Mouse (Mus musculus) embryo, embryonic 10.5 days (tissue): ENCODE measurements around the gene Rnase2a.
"Not testable (repeated sequence)": the region's sequence is repeated elsewhere in the genome, so short reads cannot be mapped to it uniquely, and the experiment has no call there.

Experiments used
- DNase-seq: peaks from one replicate; pipeline ENCODE4 v3.0.0-alpha.2; 2015; ENCODE audit warnings: low spot score

The Rnase2a gene

GRCm38 (mm10) chr14:51256041-51256440 lies at the start of gene Rnase2a:
Gene Rnase2a, minus strand, starts transcription at chr14:51256112.
- DNase-seq = no peak

GRCm38 (mm10) chr14:51291505-51291904 lies 35.6 kb upstream of the Rnase2a start:
- no peak for DNase-seq

- DNase-seq = not testable (repeated sequence)
Observed at GRCm38 (mm10) chr14:51278515-51278914, 22.6 kb upstream of the Rnase2a start.

GRCm38 (mm10) chr14:51268677-51269076 lies 12.8 kb upstream of the Rnase2a start:
- DNase-seq = no peak

GRCm38 (mm10) chr14:51266113-51266512 lies 10.2 kb upstream of the Rnase2a start:
- peak; percentile 87 for DNase-seq

- no peak for DNase-seq
Observed at GRCm38 (mm10) chr14:51265667-51266066, 9.8 kb upstream of the Rnase2a start.

GRCm38 (mm10) chr14:51262397-51262796 lies 6.5 kb upstream of the Rnase2a start:
- DNase-seq = no peak

GRCm38 (mm10) chr14:51259741-51260140 lies 3.8 kb upstream of the Rnase2a start:
- DNase-seq = no peak

GRCm38 (mm10) chr14:51253569-51253968 lies 2.3 kb downstream of the Rnase2a start:
- DNase-seq = no peak

GRCm38 (mm10) chr14:51252206-51252605 lies 3.7 kb downstream of the Rnase2a start:
- not testable (repeated sequence) for DNase-seq

- DNase-seq = no peak
Observed at GRCm38 (mm10) chr14:51250348-51250747, 5.6 kb downstream of the Rnase2a start.

GRCm38 (mm10) chr14:51247736-51248135 lies 8.2 kb downstream of the Rnase2a start:
- no peak for DNase-seq

- DNase-seq = peak; percentile 72
Observed at GRCm38 (mm10) chr14:51240899-51241298, 15.0 kb downstream of the Rnase2a start.

- DNase-seq = not testable (repeated sequence)
Observed at GRCm38 (mm10) chr14:51237488-51237887, 18.4 kb downstream of the Rnase2a start.

- DNase-seq = not testable (repeated sequence)
Observed at GRCm38 (mm10) chr14:51229657-51230056, 26.3 kb downstream of the Rnase2a start.

- DNase-seq = not testable (repeated sequence)
Observed at GRCm38 (mm10) chr14:51220075-51220474, 35.8 kb downstream of the Rnase2a start.
